Mouse (Mus musculus) cerebellum, adult 2 months (tissue): ENCODE measurements around the gene Nipa2.

Experiments used
- CTCF ChIP-seq: fragments of 200-500 bp; IDR thresholded peaks from 2 replicates; pipeline ENCODE4 v1.5.1; 2011; ENCODE audit warnings: low read depth, mild to moderate bottlenecking, control low read depth, low read length, moderate library complexity, borderline replicate concordance; ENCODE audit not compliant: insufficient read depth
- POLR2A ChIP-seq: fragments of 200-500 bp; IDR thresholded peaks from 2 replicates; pipeline ENCODE4 v1.6.1; 2011; ENCODE audit warnings: low read length, control low read depth, borderline replicate concordance; ENCODE audit not compliant: insufficient read depth

DNA sequence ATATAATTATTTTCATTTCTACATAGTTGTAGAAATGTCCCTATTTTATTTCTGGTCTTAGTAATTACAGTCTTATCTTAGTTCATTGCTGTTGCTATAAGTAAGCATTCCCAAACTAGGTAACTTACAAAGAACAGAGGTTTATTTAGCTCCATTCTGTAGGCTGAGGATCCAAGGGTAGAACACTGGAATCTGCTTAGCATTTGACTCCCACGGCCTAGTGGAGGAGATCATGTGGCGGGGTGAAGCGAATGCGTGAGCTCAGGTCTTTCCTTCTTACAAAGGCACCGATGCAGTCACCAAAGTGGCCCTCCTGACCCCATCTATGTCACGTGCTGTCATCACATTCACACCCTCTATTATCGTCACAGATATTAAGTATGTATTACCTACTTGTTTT lies 29.6 kb upstream of the Nipa2 start:
- TF ChIP-seq CTCF (no peak), POLR2A (no peak)
